8 mouse cellular contexts compared by ENCODE assay signal in genomic region chr19:46518352-46518787, GRCm38 (mm10). TPM values are rescaled to one million over a fixed set of nuclear protein-coding genes. Genes with fewer than 3 reads are reported as not detected.
DNase-seq lines count a peak whose midpoint lies in the region; ATAC-seq and TF ChIP-seq lines count a peak whose summit lies in the region.

No protein-coding gene starts in this region.

- H3K27ac ChIP-seq in kidney, embryonic 16.5 days (ENCODE audit: low read length) = peak overlapping the region; percentile 87
- peak overlapping the region; percentile 48; the same call in 1 of the 2 replicates for H3K27ac ChIP-seq in embryonic facial prominence, embryonic 14.5 days (replicated peaks; ENCODE audit: low read depth, low read length)
- no peak overlapping the region for H3K27ac ChIP-seq in hindbrain, embryonic 14.5 days
- peak overlapping the region; percentile 74 for H3K27ac ChIP-seq in lung, postnatal 0 days (ENCODE audit: low read length)
- peak overlapping the region; percentile 63 for H3K27ac ChIP-seq in stomach, embryonic 15.5 days

- peak overlapping the region; percentile 62 for H3K9ac ChIP-seq in kidney, embryonic 16.5 days (replicated peaks; ENCODE audit: low read length)
- H3K9ac ChIP-seq in embryonic facial prominence, embryonic 14.5 days (ENCODE audit: low read depth, low read length) = peak overlapping the region; percentile 56
- peak overlapping the region; percentile 48 for H3K9ac ChIP-seq in hindbrain, embryonic 14.5 days
- H3K9ac ChIP-seq in lung, postnatal 0 days (replicated peaks; ENCODE audit: low read depth) = no peak overlapping the region
- H3K9ac ChIP-seq in stomach, embryonic 15.5 days = no peak overlapping the region

- H3K4me2 ChIP-seq in kidney, embryonic 16.5 days (replicated peaks; ENCODE audit: low read depth, low read length) = peak overlapping the region; percentile 50
- peak overlapping the region; percentile 54 for H3K4me2 ChIP-seq in embryonic facial prominence, embryonic 14.5 days (ENCODE audit: low read depth, low read length)
- peak overlapping the region; percentile 37 for H3K4me2 ChIP-seq in hindbrain, embryonic 14.5 days (replicated peaks)
- H3K4me2 ChIP-seq in lung, postnatal 0 days (replicated peaks; ENCODE audit: low read depth, low read length) = peak overlapping the region; percentile 43
- H3K4me2 ChIP-seq in stomach, embryonic 15.5 days = peak overlapping the region; percentile 47

- peak; percentile 76 for ATAC-seq in kidney, embryonic 16.5 days (ENCODE audit: low FRiP score, low TSS enrichment)
- ATAC-seq in embryonic facial prominence, embryonic 14.5 days (ENCODE audit: low read depth) = peak; percentile 79
- peak; percentile 41; the same call in 1 of the 2 replicates for ATAC-seq in hindbrain, embryonic 14.5 days (ENCODE audit: low FRiP score)
- peak; percentile 81 for ATAC-seq in lung, postnatal 0 days
- ATAC-seq in stomach, embryonic 15.5 days (ENCODE audit: insufficient read depth, low FRiP score, low read depth) = peak; percentile 67
- ATAC-seq in erythroid progenitor cell, adult 5-6 weeks (replicated peaks; ENCODE audit: low FRiP score, poor library complexity, severe bottlenecking) = no peak

- TF ChIP-seq EP300 in lung, postnatal 0 days (IDR thresholded peaks at IDR 0.05) = no peak

- H3K4me3 ChIP-seq in kidney, embryonic 16.5 days (ENCODE audit: low read length) = peak overlapping the region; percentile 12; the same call in 1 of the 2 replicates
- peak overlapping the region; percentile 21 for H3K4me3 ChIP-seq in embryonic facial prominence, embryonic 14.5 days (ENCODE audit: low read depth, low read length)
- H3K4me3 ChIP-seq in hindbrain, embryonic 14.5 days (replicated peaks; ENCODE audit: low read length) = no peak overlapping the region
- H3K4me3 ChIP-seq in lung, postnatal 0 days (ENCODE audit: low read depth, low read length) = no peak overlapping the region
- peak overlapping the region; percentile 15 for H3K4me3 ChIP-seq in stomach, embryonic 15.5 days (replicated peaks)

- no peaks in the 10 kb centered on the region for H3K27me3 ChIP-seq in kidney, embryonic 16.5 days (ENCODE audit: insufficient read depth, low read length)
- no peaks in the 10 kb centered on the region for H3K27me3 ChIP-seq in embryonic facial prominence, embryonic 14.5 days (replicated peaks; ENCODE audit: control insufficient read depth, insufficient read depth, low read length)
- no peaks in the 10 kb centered on the region for H3K27me3 ChIP-seq in hindbrain, embryonic 14.5 days (ENCODE audit: control insufficient read depth, insufficient read depth, low read length)
- no peaks in the 10 kb centered on the region for H3K27me3 ChIP-seq in lung, postnatal 0 days (replicated peaks; ENCODE audit: insufficient read depth, low read length)
- no peaks in the 10 kb centered on the region for H3K27me3 ChIP-seq in stomach, embryonic 15.5 days (replicated peaks)

- no peaks in the 10 kb centered on the region for H3K9me3 ChIP-seq in kidney, embryonic 16.5 days (ENCODE audit: low read length)
- H3K9me3 ChIP-seq in embryonic facial prominence, embryonic 14.5 days (ENCODE audit: control insufficient read depth, low read length) = no peaks in the 10 kb centered on the region
- H3K9me3 ChIP-seq in hindbrain, embryonic 14.5 days (ENCODE audit: control insufficient read depth, low read length) = no peaks in the 10 kb centered on the region
- no peaks in the 10 kb centered on the region for H3K9me3 ChIP-seq in lung, postnatal 0 days (ENCODE audit: low read length)
- H3K9me3 ChIP-seq in stomach, embryonic 15.5 days = no peaks in the 10 kb centered on the region

- peaks cover 67% of the 10 kb centered on the region for H3K4me1 ChIP-seq in kidney, embryonic 16.5 days (ENCODE audit: insufficient read depth, low read length)
- peaks cover 30% of the 10 kb centered on the region for H3K4me1 ChIP-seq in embryonic facial prominence, embryonic 14.5 days (ENCODE audit: control insufficient read depth, insufficient read depth, low read length)
- peaks cover 29% of the 10 kb centered on the region for H3K4me1 ChIP-seq in hindbrain, embryonic 14.5 days (replicated peaks; ENCODE audit: control insufficient read depth, insufficient read depth, low read length)
- H3K4me1 ChIP-seq in lung, postnatal 0 days (ENCODE audit: insufficient read depth, low read depth, low read length) = peaks cover 18% of the 10 kb centered on the region
- H3K4me1 ChIP-seq in stomach, embryonic 15.5 days = peaks cover 36% of the 10 kb centered on the region

- 0% methylated on average over 12 of the region's 13 CpGs for WGBS in kidney, embryonic 16.5 days
- 2% methylated on average over 9 of the region's 13 CpGs for whole genome bisulfite sequencing in embryonic facial prominence, embryonic 14.5 days
- 0% methylated on average over 10 of the region's 13 CpGs for WGBS in hindbrain, embryonic 14.5 days
- 5% methylated on average over 11 of the region's 13 CpGs for WGBS in lung, postnatal 0 days
- 2% methylated on average over 12 of the region's 13 CpGs for WGBS in stomach, embryonic 15.5 days

- peaks cover 34% of the 10 kb centered on the region for H3K36me3 ChIP-seq in kidney, embryonic 16.5 days (ENCODE audit: insufficient read depth, low read length)
- peaks cover 37% of the 10 kb centered on the region for H3K36me3 ChIP-seq in embryonic facial prominence, embryonic 14.5 days (ENCODE audit: control insufficient read depth, insufficient read depth, low read length)
- H3K36me3 ChIP-seq in hindbrain, embryonic 14.5 days (replicated peaks; ENCODE audit: control insufficient read depth, insufficient read depth) = peaks cover 40% of the 10 kb centered on the region
- H3K36me3 ChIP-seq in lung, postnatal 0 days (ENCODE audit: insufficient read depth, low read length) = peaks cover 28% of the 10 kb centered on the region
- peaks cover 21% of the 10 kb centered on the region for H3K36me3 ChIP-seq in stomach, embryonic 15.5 days

- no peak for DNase-seq in kidney, adult 11 months
- DNase-seq in embryonic facial prominence, embryonic 14.5 days (ENCODE audit: low spot score) = peak; percentile 88
- DNase-seq in hindbrain, embryonic 14.5 days (ENCODE audit: low spot score) = no peak
- DNase-seq in lung, postnatal 0 days (ENCODE audit: low spot score) = peak; percentile 90
- DNase-seq in c-Kit-positive CD71-positive TER-119-positive erythroid progenitor cells, embryonic 14.5 days (ENCODE audit: low spot score) = no peak

- no peak for TF ChIP-seq CTCF in lung, postnatal 0 days (IDR thresholded peaks at IDR 0.05)

RNA-seq across cellular contexts. Expression of gene Trim8, which starts 16.9 kb away (rescaled TPM):
- polyA plus RNA-seq in kidney, embryonic 16.5 days (2015; fragmentation: Nextera tagmentation; extraction: Ambion mirVana) = 22.2 and 26.0 TPM in 2 replicates
- 21.5 and 27.1 TPM in 2 replicates for polyA plus RNA-seq in embryonic facial prominence, embryonic 14.5 days (2014; fragmentation: Nextera tagmentation; extraction: Ambion mirVana)
- 37.5 and 39.4 TPM in 2 replicates for polyA plus RNA-seq in hindbrain, embryonic 14.5 days (2014; fragmentation: Nextera tagmentation; extraction: Ambion mirVana)
- 34.1 and 34.8 TPM in 2 replicates for polyA plus RNA-seq in lung, postnatal 0 days (2015; fragmentation: Nextera tagmentation; extraction: Ambion mirVana)
- 20.4 and 20.9 TPM in 2 replicates for polyA plus RNA-seq in stomach, embryonic 15.5 days (2015; fragmentation: Nextera tagmentation; extraction: Ambion mirVana)
- 4.2 and 9.4 TPM in 2 replicates for total RNA-seq in erythroid progenitor cell, adult 5-6 weeks (2015; ENCODE audit: low replicate concordance)
- 5.5 and 7.7 TPM in 2 replicates for total RNA-seq in erythroid progenitor cell, adult 5-6 weeks (2017; ENCODE audit: low replicate concordance)

RNA-seq across cellular contexts. Expression of gene Arl3, which starts 54.6 kb away (rescaled TPM):
- polyA plus RNA-seq in kidney, embryonic 16.5 days (2015; fragmentation: Nextera tagmentation; extraction: Ambion mirVana) = 142 and 148 TPM in 2 replicates
- polyA plus RNA-seq in embryonic facial prominence, embryonic 14.5 days (2014; fragmentation: Nextera tagmentation; extraction: Ambion mirVana) = 83.7 and 94.0 TPM in 2 replicates
- polyA plus RNA-seq in hindbrain, embryonic 14.5 days (2014; fragmentation: Nextera tagmentation; extraction: Ambion mirVana) = 130 and 141 TPM in 2 replicates
- 52.6 and 70.9 TPM in 2 replicates for polyA plus RNA-seq in lung, postnatal 0 days (2015; fragmentation: Nextera tagmentation; extraction: Ambion mirVana)
- 98.2 and 103 TPM in 2 replicates for polyA plus RNA-seq in stomach, embryonic 15.5 days (2015; fragmentation: Nextera tagmentation; extraction: Ambion mirVana)
- 4.6 and 15.1 TPM in 2 replicates for total RNA-seq in erythroid progenitor cell, adult 5-6 weeks (2015; ENCODE audit: low replicate concordance)
- total RNA-seq in erythroid progenitor cell, adult 5-6 weeks (2017; ENCODE audit: low replicate concordance) = 6.7 and 24.4 TPM in 2 replicates

RNA-seq across cellular contexts. Expression of gene Sfxn2, which starts 54.8 kb away (rescaled TPM):
- 39.4 and 41.1 TPM in 2 replicates for polyA plus RNA-seq in kidney, embryonic 16.5 days (2015; fragmentation: Nextera tagmentation; extraction: Ambion mirVana)
- 16.7 and 19.7 TPM in 2 replicates for polyA plus RNA-seq in embryonic facial prominence, embryonic 14.5 days (2014; fragmentation: Nextera tagmentation; extraction: Ambion mirVana)
- polyA plus RNA-seq in hindbrain, embryonic 14.5 days (2014; fragmentation: Nextera tagmentation; extraction: Ambion mirVana) = 7.2 and 8.4 TPM in 2 replicates
- polyA plus RNA-seq in lung, postnatal 0 days (2015; fragmentation: Nextera tagmentation; extraction: Ambion mirVana) = 18.4 and 19.6 TPM in 2 replicates
- polyA plus RNA-seq in stomach, embryonic 15.5 days (2015; fragmentation: Nextera tagmentation; extraction: Ambion mirVana) = 21.9 and 23.8 TPM in 2 replicates
- total RNA-seq in erythroid progenitor cell, adult 5-6 weeks (2015; ENCODE audit: low replicate concordance) = 0.72 and 19.3 TPM in 2 replicates
- total RNA-seq in erythroid progenitor cell, adult 5-6 weeks (2017; ENCODE audit: low replicate concordance) = 0.98 and 5.8 TPM in 2 replicates

Comparison
In these comparisons a context has a peak if more than half of its experiments do, and no peak if none do; other contexts are left out.
1. H3K4me3 ChIP-seq: peak in kidney, embryonic 16.5 days (single experiment), embryonic facial prominence, embryonic 14.5 days (single experiment) and stomach, embryonic 15.5 days (single experiment); none in hindbrain, embryonic 14.5 days (single experiment) and lung, postnatal 0 days (single experiment).
2. H3K9ac ChIP-seq: peak in kidney, embryonic 16.5 days (single experiment), embryonic facial prominence, embryonic 14.5 days (single experiment) and hindbrain, embryonic 14.5 days (single experiment); none in lung, postnatal 0 days (single experiment) and stomach, embryonic 15.5 days (single experiment).
3. DNase-seq: peak in embryonic facial prominence, embryonic 14.5 days (single experiment) and lung, postnatal 0 days (single experiment); none in kidney, adult 11 months (single experiment), hindbrain, embryonic 14.5 days (single experiment) and c-Kit-positive CD71-positive TER-119-positive erythroid progenitor cells, embryonic 14.5 days (single experiment).
4. Peak in every context shown above with its lines, with median percentiles within 50 percentile points of each other: H3K4me2 ChIP-seq.